In the genomic region with DNA sequence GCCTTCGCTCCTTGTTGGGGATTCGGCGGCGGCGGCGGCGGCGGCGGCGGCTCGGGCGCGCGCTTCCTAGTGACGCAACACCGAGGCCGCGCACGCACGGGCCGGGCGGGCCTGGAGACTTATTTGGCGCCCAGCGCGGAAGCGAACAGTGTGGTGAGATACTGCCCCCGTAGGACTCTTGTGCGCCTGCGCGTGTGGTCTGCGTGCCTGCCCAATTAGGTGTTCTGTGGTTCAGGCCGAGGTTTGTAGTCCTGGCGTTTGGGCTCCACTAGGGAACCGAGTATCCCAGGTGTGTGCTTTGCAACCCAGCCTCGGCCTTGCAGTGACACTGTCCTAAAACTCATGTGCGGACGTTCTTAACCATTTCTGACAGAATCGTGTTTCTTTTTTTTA, we compare ENCODE assay signal across 8 mouse cellular contexts. TPM values are rescaled to one million over a fixed set of nuclear protein-coding genes. Genes with fewer than 3 reads are reported as not detected.
DNase-seq lines count a peak whose midpoint lies in the region; ATAC-seq and TF ChIP-seq lines count a peak whose summit lies in the region.
"Not testable (repeated sequence)": the region's sequence is repeated elsewhere in the genome, so short reads cannot be mapped to it uniquely, and the experiment has no call there.

A gene (minus strand): TSS at position 78 of the 393 bp plus-strand sequence.

- not testable (repeated sequence) for TF ChIP-seq CTCF in cortical plate, adult 2 months (IDR thresholded peaks at IDR 0.05; ENCODE audit: extremely low read depth, insufficient read depth, low read length)

- not testable (repeated sequence) for H3K9me3 ChIP-seq in megakaryocyte, embryonic 14.5 days

- H3K4me1 ChIP-seq in cortical plate, adult 2 months (ENCODE audit: control insufficient read depth, insufficient read depth, low read length) = not testable (repeated sequence)
- peaks cover 36% of the 10 kb centered on the region for H3K4me1 ChIP-seq in megakaryocyte, embryonic 14.5 days

- peak; percentile 91 to 95 for DNase-seq in gastrocnemius, adult 8-10 months (ENCODE audit: low spot score in 2 of 2)
- peak; percentile 91 for DNase-seq in hindlimb bud, embryonic 11.5 days (ENCODE audit: extremely low spot score, low read depth, low spot score)
- peak; percentile 82 to 95 for DNase-seq in left cerebral cortex, adult 8-10 months (ENCODE audit: low spot score in 2 of 2)
- DNase-seq in right cerebral cortex, postnatal 10 days (ENCODE audit: low spot score in 2 of 2) = peak; percentile 97
- peak; percentile 79 to 93 for DNase-seq in urinary bladder, postnatal 36 days (ENCODE audit: low spot score in 2 of 2)

- peak; percentile 97 for ATAC-seq in activated CD4-positive, CD25-positive, alpha-beta regulatory T cell, adult 4 months

- peak; percentile 73; the same call in 1 of the 2 replicates for TF ChIP-seq POLR2A in cortical plate, adult 2 months (IDR thresholded peaks at IDR 0.05; ENCODE audit: extremely low read depth, insufficient read depth, low read length)

- not testable (repeated sequence) for H3K27me3 ChIP-seq in megakaryocyte, embryonic 14.5 days (replicated peaks)

- H3K36me3 ChIP-seq in megakaryocyte, embryonic 14.5 days (replicated peaks; ENCODE audit: low read length) = peaks cover 21% of the 10 kb centered on the region

- H3K27ac ChIP-seq in cortical plate, adult 2 months (ENCODE audit: insufficient read depth, low read length) = peak within 1 kb of the TSS; percentile 94

- H3K4me3 ChIP-seq in cortical plate, adult 2 months (ENCODE audit: insufficient read depth, low read length) = peak within 1 kb of the TSS; percentile 63
- peak within 1 kb of the TSS; percentile 97 for H3K4me3 ChIP-seq in megakaryocyte, embryonic 14.5 days (replicated peaks)

RNA-seq across cellular contexts. Expression of the gene that starts here (rescaled TPM):
- polyA plus RNA-seq in activated CD4-positive, CD25-positive, alpha-beta regulatory T cell, adult 4 months (2017; shearing (Covaris generic)) = 10 to 100 TPM in 1 of 2 experiments, 1 to 10 TPM in 1; 8.5 to 11.4 TPM
- polyA plus RNA-seq in cortical plate, adult 2 months (2012; rRNA removed) = 22.8 and 23.4 TPM in 2 replicates
- 1 to 10 TPM; 6.8 to 9.8 (median 7.9) TPM for total RNA-seq in gastrocnemius, adult 8-10 months (2022)
- total RNA-seq in left cerebral cortex, adult 8-10 months (2022) = 10 to 100 TPM; 20.0 to 24.2 (median 21.6) TPM
- 4.9 and 8.0 TPM in 2 replicates for polyA plus RNA-seq in megakaryocyte, embryonic 14.5 days (2012; ENCODE audit: insufficient read depth, low replicate concordance)

Comparison
In these comparisons a context has a peak if more than half of its experiments do, and no peak if none do; other contexts are left out.
1. Peak in every context shown above with its lines: DNase-seq, ATAC-seq, H3K4me3 ChIP-seq and H3K27ac ChIP-seq.